Mouse (Mus musculus) embryonic facial prominence, embryonic 14.5 days (tissue): ENCODE results near the gene Prkce. TPM values are rescaled to one million over a fixed set of nuclear protein-coding genes. Genes with fewer than 3 reads are reported as not detected.

Experiments
- ATAC-seq: fragments of 200-750 bp; cut with Nextera tagmentation; 2 replicates; pipeline ENCODE4 v1.8.0; 2017; ENCODE audit warnings: low read depth, moderate number of reproducible peaks, moderate TSS enrichment
- DNase-seq: peaks from one replicate; pipeline ENCODE4 v3.0.0-alpha.2; 2015; ENCODE audit warnings: low spot score
- H3K27ac ChIP-seq: fragments of 300-500 bp; sonication (generic); replicated peaks from 2 replicates; pipeline ENCODE4 v1.5.1; 2014; ENCODE audit warnings: low read depth, mild to moderate bottlenecking, low read length, moderate library complexity
- H3K27me3 ChIP-seq: fragments of 300-500 bp; sonication (generic); replicated peaks from 2 replicates; pipeline ENCODE4 v1.6.1; 2014; ENCODE audit warnings: low read length; ENCODE audit not compliant: control insufficient read depth, insufficient read depth
- H3K36me3 ChIP-seq: fragments of 300-500 bp; sonication (generic); 2 replicates; pipeline ENCODE4 v1.6.1; 2014; ENCODE audit warnings: low read length, mixed read lengths; ENCODE audit not compliant: control insufficient read depth, insufficient read depth
- H3K4me1 ChIP-seq: fragments of 300-500 bp; sonication (generic); 2 replicates; pipeline ENCODE4 v1.6.1; 2014; ENCODE audit warnings: antibody characterized with exemption, low read length; ENCODE audit not compliant: control insufficient read depth, insufficient read depth
- H3K4me2 ChIP-seq: fragments of 300-500 bp; sonication (generic); 2 replicates; pipeline ENCODE4 v1.6.1; 2014; ENCODE audit warnings: low read depth, mild to moderate bottlenecking, low read length, moderate library complexity, mixed read lengths
- H3K4me3 ChIP-seq: fragments of 300-500 bp; sonication (generic); 2 replicates; pipeline ENCODE4 v1.5.1; 2014; ENCODE audit warnings: low read depth, mild to moderate bottlenecking, low read length
- H3K9ac ChIP-seq: fragments of 300-500 bp; sonication (generic); 2 replicates; pipeline ENCODE4 v1.6.1; 2014; ENCODE audit warnings: low read depth, mild to moderate bottlenecking, low read length, moderate library complexity, mixed read lengths
- H3K9me3 ChIP-seq: fragments of 300-500 bp; sonication (generic); 2 replicates; pipeline ENCODE4 v1.6.1; 2016; ENCODE audit warnings: low read length; ENCODE audit not compliant: control insufficient read depth
- WGBS: fragments of 180-500 bp; shearing (Covaris S2); extraction: QIAGEN DNeasy Blood & Tissue Kit; methylation state at CpG from one replicate; pipeline ENCODE4 v1.1.7; 2014; 5-methylcytosine and 5-hydroxymethylcytosine counted together
- polyA plus RNA-seq: library from polyadenylated mRNA; unstranded; fragments of >200 nt; fragmentation: Nextera tagmentation; extraction: Ambion mirVana; gene quantifications from 2 replicates; pipeline ENCODE4 v1.2.1, GENCODE M21; 2014

The Prkce gene
- polyA plus RNA-seq, 1 experiment from 2014 or later: 9.7 TPM

DNA sequence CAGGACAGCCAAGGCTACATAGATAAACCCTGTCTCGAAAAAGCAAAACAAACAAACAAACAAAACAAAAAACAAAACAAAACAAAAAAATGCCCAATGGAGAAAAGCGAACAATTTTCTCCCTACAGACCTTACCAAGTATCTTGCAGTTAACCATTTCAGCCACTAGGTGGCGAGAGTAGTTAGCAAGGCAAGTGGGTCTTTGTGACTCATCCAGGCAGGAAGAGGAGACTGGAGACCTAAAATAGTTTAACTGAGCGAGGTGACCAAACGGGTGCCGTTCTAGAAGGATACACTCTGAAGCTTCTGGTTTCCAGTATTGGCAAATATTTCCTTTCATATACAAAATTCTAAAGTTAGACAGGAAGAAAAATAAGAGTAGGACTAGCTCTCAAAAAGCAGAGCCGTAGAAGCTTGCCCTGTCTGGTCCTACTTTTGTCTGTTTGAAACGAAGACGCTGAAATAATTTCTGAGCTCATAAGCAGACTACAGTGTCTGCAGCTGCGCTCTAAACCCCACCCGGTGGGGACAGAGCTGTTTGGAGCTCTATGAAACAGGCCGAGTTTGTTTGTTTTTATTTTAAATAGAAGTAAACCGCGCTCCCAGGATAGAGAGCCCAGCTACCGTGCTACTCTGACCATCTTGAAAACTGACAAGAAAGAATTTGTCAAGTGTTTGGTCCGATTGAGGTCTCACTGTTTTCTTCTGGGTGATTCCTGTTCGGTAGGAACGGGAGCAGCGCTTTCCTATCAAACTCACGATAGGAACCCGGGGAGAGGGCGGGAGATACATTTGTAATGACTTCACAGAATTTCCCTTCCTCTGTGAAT lies 368.5 kb downstream of the Prkce start:
- Histone ChIP-seq H3K4me3 (peak overlapping the region; percentile 25), H3K36me3 (no peaks in the 10 kb centered on the region), H3K4me1 (peaks cover 8% of the 10 kb centered on the region; the same call in 1 of the 2 replicates), H3K9ac (peak overlapping the region; percentile 47), H3K27me3 (no peaks in the 10 kb centered on the region), H3K9me3 (no peaks in the 10 kb centered on the region), H3K27ac (peak overlapping the region; percentile 57), H3K4me2 (peak overlapping the region; percentile 56)
- DNase-seq (peak; percentile 95), ATAC-seq (peak; percentile 84)
- WGBS: 20% methylated on average over 22 of the region's 22 CpGs

DNA sequence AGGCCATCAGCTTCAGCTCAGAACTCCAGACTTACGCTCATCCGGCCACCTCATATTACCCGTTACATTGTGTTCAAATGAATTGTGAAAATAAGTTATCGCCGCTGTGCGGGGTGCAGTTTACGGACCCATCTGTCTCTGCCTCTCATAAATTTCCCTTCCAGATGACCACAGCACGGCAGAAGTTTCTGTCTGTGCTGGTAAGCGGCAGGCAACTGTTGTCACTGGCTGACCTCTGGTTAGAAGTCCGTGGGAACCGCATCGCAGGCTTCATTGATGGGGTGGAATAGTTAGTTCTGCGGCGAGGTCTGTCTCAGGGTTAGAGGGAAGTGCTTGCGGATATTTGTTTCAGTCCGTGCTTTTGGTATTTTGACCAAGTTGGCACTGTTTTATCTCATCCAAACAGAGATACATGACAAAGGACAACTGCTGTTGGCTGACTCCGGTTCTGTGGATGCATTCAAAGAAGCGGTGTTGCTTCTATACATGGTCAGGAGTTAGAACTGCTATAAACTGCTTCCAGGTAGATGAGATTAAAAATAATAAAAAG lies 372.4 kb downstream of the Prkce start:
- no peak overlapping the region for H3K27ac ChIP-seq
- WGBS: 90% methylated on average over 18 of the region's 18 CpGs
- no peak overlapping the region for H3K4me3 ChIP-seq
- ATAC-seq (no peak), DNase-seq (no peak)
- H3K27me3 ChIP-seq: no peaks in the 10 kb centered on the region
- H3K9ac ChIP-seq: no peak overlapping the region
- no peak overlapping the region for H3K4me2 ChIP-seq
- H3K9me3 ChIP-seq: no peaks in the 10 kb centered on the region
- H3K4me1 ChIP-seq: no peaks in the 10 kb centered on the region; the same call in 1 of the 2 replicates
- H3K36me3 ChIP-seq: no peaks in the 10 kb centered on the region

DNA sequence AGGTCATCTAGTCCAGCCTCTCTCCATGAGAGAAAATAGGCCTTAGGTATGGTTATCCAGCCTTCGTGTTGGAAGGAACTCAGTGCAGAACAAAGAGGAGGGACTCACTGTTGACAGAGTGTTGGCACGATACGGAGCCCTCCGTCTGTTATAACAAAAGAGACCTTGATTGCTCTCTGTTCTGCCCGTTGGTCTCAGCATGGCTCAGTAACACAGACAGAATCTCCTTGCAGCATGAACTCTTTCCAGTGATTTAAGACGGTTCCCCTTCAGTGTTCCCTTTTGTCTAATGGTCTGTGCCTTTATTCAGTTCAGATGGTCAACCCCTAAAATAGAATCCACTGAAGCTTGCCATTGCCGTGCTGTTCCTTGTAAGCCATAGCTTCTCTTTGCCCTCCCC lies 378.9 kb downstream of the Prkce start:
- H3K9ac ChIP-seq: no peak overlapping the region
- no peaks in the 10 kb centered on the region for H3K4me1 ChIP-seq
- no peak overlapping the region for H3K27ac ChIP-seq
- H3K36me3 ChIP-seq: no peaks in the 10 kb centered on the region
- no peak for DNase-seq
- no peak for ATAC-seq
- H3K4me2 ChIP-seq: no peak overlapping the region
- H3K27me3 ChIP-seq: no peaks in the 10 kb centered on the region
- 67% methylated on average over 7 of the region's 7 CpGs for WGBS
- H3K4me3 ChIP-seq: no peak overlapping the region
- no peaks in the 10 kb centered on the region for H3K9me3 ChIP-seq

DNA sequence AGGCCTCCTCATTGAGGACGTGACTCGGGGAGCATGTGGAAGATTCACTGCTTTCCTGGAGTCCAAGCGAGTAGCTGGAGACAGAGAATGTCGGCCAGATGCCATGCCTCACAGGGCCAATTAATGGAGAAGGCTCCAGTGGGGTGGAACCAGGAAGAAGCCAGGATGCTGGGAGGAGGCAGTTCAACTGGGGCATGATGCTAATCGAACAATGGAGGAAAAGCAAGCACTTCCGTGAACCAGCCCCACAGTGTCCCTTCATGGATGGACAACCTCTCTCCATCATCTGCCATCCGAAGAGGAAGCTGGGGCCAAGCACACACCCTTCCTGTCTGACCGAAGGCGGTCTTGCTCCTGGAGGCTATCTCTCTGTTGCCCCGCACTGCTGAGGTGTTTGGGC lies 381.5 kb downstream of the Prkce start:
- no peaks in the 10 kb centered on the region for H3K27me3 ChIP-seq
- H3K9me3 ChIP-seq: no peaks in the 10 kb centered on the region
- H3K4me2 ChIP-seq: no peak overlapping the region
- H3K4me1 ChIP-seq: no peaks in the 10 kb centered on the region
- H3K27ac ChIP-seq: no peak overlapping the region
- no peak for DNase-seq
- ATAC-seq: no peak
- no peak overlapping the region for H3K9ac ChIP-seq
- WGBS: 89% methylated on average over 10 of the region's 10 CpGs
- no peaks in the 10 kb centered on the region for H3K36me3 ChIP-seq
- no peak overlapping the region for H3K4me3 ChIP-seq

DNA sequence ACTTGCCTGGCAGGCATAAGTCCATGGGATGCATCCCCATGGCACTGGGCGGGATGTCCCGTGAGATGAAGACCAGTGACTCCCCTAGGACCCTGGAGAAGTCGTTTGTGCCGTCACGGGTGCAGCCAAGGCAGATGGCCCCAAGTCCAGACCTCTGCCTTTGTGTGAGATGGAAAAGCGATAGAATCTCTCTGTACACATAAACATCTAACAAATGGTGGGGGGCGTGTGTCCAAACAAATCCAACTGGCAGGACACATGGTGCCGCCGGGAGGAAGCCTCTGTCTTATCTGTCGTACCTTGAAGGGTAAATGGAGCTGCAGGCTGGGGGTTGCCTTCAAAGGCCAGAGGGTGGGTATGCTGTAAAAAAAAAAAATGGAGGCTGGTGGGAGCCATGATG lies 384.0 kb downstream of the Prkce start:
- Histone ChIP-seq H3K27ac (no peak overlapping the region), H3K27me3 (no peaks in the 10 kb centered on the region), H3K4me3 (no peak overlapping the region), H3K9me3 (no peaks in the 10 kb centered on the region), H3K9ac (no peak overlapping the region), H3K4me2 (no peak overlapping the region), H3K4me1 (no peaks in the 10 kb centered on the region), H3K36me3 (no peaks in the 10 kb centered on the region)
- 85% methylated on average over 10 of the region's 10 CpGs for WGBS
- DNase-seq: no peak
- ATAC-seq: no peak

DNA sequence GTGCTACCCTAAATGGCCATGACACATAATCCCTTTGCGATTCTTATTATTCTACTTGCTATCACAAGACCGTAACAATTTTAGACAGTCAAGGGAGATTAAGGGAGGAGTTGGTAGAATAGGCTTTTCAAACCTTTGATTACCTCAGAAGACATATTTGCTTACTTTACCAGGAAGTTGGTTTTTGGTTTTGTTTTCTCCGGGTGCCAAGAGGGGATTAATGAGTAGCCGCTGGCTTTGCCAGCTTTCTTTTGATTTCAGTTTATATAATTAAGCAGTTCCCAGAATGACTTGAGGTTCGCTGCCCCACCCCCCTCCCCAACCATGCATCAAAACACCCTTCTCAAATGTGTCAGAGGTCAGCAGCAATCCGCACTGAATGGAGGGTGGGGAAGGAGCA lies 384.4 kb downstream of the Prkce start:
- 85% methylated on average over 6 of the region's 6 CpGs for WGBS

DNA sequence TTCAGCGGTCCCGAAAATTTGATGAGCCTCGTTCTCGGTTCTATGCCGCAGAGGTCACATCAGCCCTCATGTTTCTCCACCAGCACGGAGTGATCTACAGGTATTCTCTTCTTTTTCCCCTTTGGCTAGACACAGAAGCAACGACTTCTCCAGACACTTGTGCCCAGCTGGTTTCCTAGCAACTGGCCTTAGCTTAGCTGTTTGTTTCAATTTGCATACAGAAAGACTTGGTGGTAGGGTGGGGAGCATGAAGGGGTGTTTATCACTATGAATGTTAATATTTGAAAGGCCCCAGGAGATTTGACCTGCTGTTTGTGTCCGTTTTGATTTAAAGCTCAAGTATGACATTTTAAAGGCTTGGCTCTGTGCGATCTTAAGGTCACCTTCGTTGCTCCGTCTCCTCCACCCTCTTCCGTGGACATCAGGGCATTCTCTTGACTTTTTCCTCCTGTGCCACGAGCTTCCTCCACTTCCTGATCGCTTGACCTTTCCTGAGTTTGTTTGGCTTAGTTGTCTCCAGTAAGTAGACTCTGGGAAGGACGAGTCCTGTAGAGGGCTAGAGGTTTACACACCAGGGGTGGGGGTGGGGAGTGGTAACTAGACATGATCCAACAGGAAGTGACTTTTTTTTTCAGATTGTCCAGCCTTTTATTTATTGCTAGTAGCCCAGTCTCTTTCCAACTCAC lies 391.8 kb downstream of the Prkce start:
- no peak for ATAC-seq
- WGBS: 67% methylated on average over 15 of the region's 15 CpGs

More for the DNA sequence above, 384.4 kb downstream of the Prkce start:
- Histone ChIP-seq H3K4me1 (no peaks in the 10 kb centered on the region), H3K36me3 (no peaks in the 10 kb centered on the region), H3K4me3 (no peak overlapping the region), H3K27me3 (no peaks in the 10 kb centered on the region), H3K9me3 (no peaks in the 10 kb centered on the region), H3K27ac (no peak overlapping the region), H3K4me2 (no peak overlapping the region), H3K9ac (no peak overlapping the region)
- ATAC-seq: no peak
- DNase-seq: no peak

DNA sequence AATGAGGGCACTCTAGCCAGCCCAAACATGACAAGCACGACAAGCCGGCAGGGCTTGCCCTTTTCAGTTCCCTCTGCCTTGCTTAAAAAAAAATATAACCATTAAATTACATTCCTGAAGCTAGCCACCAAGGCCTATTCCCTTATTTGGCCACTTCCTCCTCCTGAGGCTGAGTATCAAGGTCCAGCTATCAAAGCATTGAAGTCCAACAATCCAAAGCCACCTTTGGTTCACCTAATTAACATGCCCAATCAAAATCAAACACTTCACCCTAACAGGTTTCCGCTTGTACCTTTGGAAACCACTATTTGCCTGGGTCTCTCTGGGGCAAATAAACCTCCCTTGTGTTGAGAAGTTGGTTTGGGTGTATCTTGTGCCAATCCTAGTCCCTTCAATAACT lies 392.9 kb downstream of the Prkce start:
- Histone ChIP-seq H3K9me3 (no peaks in the 10 kb centered on the region), H3K27me3 (no peaks in the 10 kb centered on the region), H3K4me2 (no peak overlapping the region), H3K27ac (no peak overlapping the region), H3K4me1 (no peaks in the 10 kb centered on the region), H3K4me3 (no peak overlapping the region), H3K36me3 (no peaks in the 10 kb centered on the region), H3K9ac (no peak overlapping the region)
- ATAC-seq: no peak
- WGBS: 84% methylated on average over 3 of the region's 3 CpGs
- no peak for DNase-seq

More for the DNA sequence above, 391.8 kb downstream of the Prkce start:
- Histone ChIP-seq H3K9ac (no peak overlapping the region), H3K9me3 (no peaks in the 10 kb centered on the region), H3K27me3 (no peaks in the 10 kb centered on the region), H3K36me3 (no peaks in the 10 kb centered on the region), H3K4me3 (no peak overlapping the region), H3K4me2 (no peak overlapping the region), H3K4me1 (no peaks in the 10 kb centered on the region), H3K27ac (no peak overlapping the region)
- no peak for DNase-seq
